Mouse (Mus musculus): ENCODE results near the gene Rap1b. TPM values are rescaled to one million over a fixed set of nuclear protein-coding genes. Genes with fewer than 3 reads are reported as not detected.

The Rap1b gene
- polyA plus RNA-seq, 1 experiment from 2014 or later = 100 TPM

DNA sequence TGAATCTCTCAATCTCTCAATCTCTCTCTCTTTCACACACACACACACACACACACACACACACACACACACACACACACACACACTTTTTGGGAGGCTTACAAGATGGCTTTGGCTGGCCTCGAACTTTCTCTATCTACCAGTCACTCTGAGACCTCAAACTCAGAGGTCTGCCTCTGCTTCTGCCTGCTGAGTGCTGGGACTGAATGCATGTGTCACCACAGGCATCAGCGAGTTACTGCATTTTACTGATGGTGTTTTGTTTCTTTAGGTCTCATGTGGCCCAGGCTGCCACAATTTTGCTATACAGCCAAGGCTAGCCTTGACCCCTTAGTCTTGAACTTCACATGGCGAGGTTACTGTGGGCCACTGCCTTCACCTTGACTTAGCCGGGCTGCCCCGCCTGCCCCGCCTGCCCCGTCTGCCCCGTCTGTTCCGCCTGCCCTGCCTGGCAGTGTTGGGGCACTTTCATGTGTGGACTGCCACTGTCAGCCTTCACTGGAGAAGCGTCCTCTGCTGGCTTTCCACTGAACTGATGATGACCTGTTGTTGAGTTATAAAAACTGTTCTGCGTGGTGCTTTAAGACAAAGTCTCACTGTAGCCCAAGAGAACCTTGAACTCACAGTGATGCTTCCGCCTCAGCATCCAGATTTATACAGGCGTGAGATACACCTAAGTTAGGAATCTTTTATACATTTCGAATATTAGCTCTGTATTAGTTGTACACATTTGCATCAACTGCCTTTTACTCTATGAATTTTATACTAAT, 63.2 kb downstream of the Rap1b start:
- no peaks in the 10 kb centered on the region for H3K9me3 ChIP-seq (replicated peaks)
- H3K9ac ChIP-seq = no peak overlapping the region
- H3K4me2 ChIP-seq = no peak overlapping the region
- peaks cover 94% of the 10 kb centered on the region for H3K36me3 ChIP-seq (replicated peaks)
- no peak overlapping the region for H3K27ac ChIP-seq (replicated peaks)
- H3K27me3 ChIP-seq = no peaks in the 10 kb centered on the region
- no peak for ATAC-seq (ENCODE audit: insufficient read depth)
- H3K4me1 ChIP-seq (replicated peaks) = no peaks in the 10 kb centered on the region
- H3K4me3 ChIP-seq (replicated peaks) = no peak overlapping the region
- WGBS (ENCODE audit: insufficient replicate concordance) = 85% methylated on average over 14 of the region's 14 CpGs

DNA sequence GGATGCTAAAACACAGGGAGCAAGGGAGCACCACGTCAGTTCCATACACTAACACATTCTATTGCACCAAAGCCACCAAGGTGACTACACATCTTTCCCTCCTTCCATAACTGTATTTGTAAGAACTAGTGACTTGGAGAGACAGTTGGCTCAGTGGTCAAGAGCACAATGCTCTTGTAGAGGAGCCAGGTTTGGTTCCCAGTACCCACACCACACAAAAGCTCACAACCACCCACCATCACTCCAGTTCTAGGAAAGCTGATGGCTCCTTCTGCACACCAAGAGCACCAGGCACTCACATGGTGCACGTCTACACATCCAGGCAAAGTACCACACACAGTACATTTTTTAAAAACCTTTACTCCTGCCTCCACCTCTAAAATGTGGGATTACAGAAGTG, 63.8 kb downstream of the Rap1b start:
- no peak overlapping the region for H3K27ac ChIP-seq (replicated peaks)
- no peaks in the 10 kb centered on the region for H3K27me3 ChIP-seq
- no peaks in the 10 kb centered on the region for H3K4me1 ChIP-seq (replicated peaks)
- 86% methylated on average over 2 of the region's 2 CpGs for WGBS (ENCODE audit: insufficient replicate concordance)
- no peak overlapping the region for H3K9ac ChIP-seq
- ATAC-seq (ENCODE audit: insufficient read depth) = no peak
- peaks cover 91% of the 10 kb centered on the region for H3K36me3 ChIP-seq (replicated peaks)
- no peaks in the 10 kb centered on the region for H3K9me3 ChIP-seq (replicated peaks)
- no peak overlapping the region for H3K4me3 ChIP-seq (replicated peaks)
- no peak overlapping the region for H3K4me2 ChIP-seq

DNA sequence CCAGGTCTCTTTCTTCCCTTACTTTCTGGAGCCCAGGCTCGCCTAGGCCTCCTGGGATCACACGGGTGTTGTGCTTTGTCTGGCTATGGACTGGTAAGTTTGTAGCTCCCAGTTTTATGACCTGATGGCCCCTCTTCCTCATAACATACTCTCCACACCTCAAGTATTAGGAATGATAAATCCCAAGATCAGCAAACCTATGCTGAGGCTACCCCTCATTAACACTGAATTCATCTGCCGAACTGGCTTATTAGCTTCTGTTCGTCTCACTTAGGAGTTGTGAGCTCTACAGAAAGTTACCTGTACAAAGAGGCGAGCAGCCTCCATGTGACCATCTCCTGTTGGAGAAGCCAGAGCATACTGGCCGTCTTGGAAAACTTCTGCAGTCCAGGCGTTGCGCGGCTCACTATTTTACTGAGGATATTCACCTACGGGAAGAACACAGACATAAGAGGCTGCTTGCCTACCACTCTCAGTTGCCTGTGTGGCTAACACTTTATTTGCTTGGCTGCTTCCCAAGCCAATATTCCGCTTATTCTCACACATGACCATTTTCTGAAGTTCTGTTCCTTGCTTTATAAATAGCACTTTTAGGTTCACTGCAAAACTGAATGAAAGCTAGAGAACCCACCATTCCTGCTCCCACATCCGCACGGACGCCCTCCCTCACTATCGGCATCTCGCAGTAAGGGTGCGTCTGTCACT, 64.7 kb downstream of the Rap1b start:
- WGBS (ENCODE audit: insufficient replicate concordance) = 86% methylated on average over 17 of the region's 17 CpGs
- Histone ChIP-seq H3K9ac (no peak overlapping the region), H3K4me2 (no peak overlapping the region), H3K4me3 (replicated peaks) (no peak overlapping the region), H3K27me3 (no peaks in the 10 kb centered on the region), H3K4me1 (replicated peaks) (no peaks in the 10 kb centered on the region), H3K27ac (replicated peaks) (no peak overlapping the region), H3K9me3 (replicated peaks) (no peaks in the 10 kb centered on the region), H3K36me3 (replicated peaks) (peaks cover 91% of the 10 kb centered on the region)
- ATAC-seq (ENCODE audit: insufficient read depth) = no peak

DNA sequence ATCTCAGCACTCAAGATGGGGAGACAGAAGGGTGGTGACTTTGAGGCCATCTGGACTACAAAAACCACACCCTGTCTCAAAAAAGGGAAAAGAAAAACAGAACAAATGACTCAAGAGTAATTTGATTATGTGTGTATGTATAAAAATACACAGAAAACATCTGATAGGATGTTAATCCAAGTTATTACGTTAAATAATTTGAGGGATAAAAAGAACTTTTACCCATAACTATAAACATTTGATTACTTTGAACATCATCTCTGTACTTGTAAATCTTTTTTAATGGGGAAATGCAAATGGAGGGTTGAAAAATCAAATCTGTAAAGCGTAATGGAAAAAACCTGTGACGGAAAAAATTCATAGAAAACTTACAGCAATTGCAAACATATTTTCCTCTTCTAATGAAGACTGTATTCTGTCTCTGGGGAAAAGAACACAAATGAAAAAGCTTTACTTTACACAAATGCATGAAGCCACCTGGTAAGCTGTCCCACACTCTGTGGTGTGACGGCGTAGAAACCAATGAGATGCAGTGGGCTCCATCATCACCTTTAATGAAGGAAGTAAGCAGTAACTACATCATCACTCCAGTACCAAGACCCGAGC, 65.4 kb downstream of the Rap1b start:
- no peak overlapping the region for H3K9ac ChIP-seq
- no peak overlapping the region for H3K27ac ChIP-seq (replicated peaks)
- ATAC-seq (ENCODE audit: insufficient read depth) = no peak
- no peaks in the 10 kb centered on the region for H3K27me3 ChIP-seq
- 87% methylated on average over 6 of the region's 6 CpGs for WGBS (ENCODE audit: insufficient replicate concordance)
- H3K4me1 ChIP-seq (replicated peaks) = no peaks in the 10 kb centered on the region
- no peak overlapping the region for H3K4me2 ChIP-seq
- H3K36me3 ChIP-seq (replicated peaks) = peaks cover 91% of the 10 kb centered on the region
- no peak overlapping the region for H3K4me3 ChIP-seq (replicated peaks)
- no peaks in the 10 kb centered on the region for H3K9me3 ChIP-seq (replicated peaks)

DNA sequence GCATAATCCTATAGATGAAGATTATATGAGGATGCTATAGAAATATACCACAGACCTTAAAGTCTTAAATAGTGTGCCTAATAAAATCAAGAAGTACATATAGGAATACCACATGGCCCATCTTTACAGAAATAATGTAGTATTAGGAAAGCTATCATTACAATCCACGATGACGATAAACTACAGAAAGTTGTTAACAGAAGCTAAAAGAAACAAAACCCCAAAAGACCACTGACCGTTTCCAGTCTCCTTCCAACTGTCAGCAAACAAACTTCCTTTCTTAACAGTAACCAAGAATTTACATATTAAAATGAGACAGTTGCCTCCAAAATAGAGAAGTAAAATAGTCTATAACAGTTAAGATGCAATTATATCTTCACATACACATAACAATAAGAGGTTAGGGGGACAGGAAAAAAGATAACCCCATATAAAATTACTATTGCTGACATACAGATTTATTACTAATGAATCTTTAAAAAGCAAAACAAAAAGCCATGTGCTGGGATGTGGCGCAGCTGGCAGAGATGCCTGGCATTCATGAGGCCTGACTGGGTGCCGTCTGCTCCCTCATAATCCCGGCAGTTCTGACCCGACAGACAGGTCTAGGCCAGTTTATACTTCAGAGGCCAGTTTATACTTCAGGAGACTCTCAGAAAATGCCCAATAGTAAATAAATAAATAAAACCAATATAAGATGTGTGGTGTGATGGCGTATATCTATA, 66.1 kb downstream of the Rap1b start:
- Histone ChIP-seq H3K27me3 (no peaks in the 10 kb centered on the region), H3K9ac (no peak overlapping the region), H3K36me3 (replicated peaks) (peaks cover 92% of the 10 kb centered on the region), H3K4me2 (no peak overlapping the region), H3K9me3 (replicated peaks) (no peaks in the 10 kb centered on the region), H3K4me1 (replicated peaks) (no peaks in the 10 kb centered on the region), H3K4me3 (replicated peaks) (no peak overlapping the region), H3K27ac (replicated peaks) (no peak overlapping the region)
- 85% methylated on average over 8 of the region's 8 CpGs for WGBS (ENCODE audit: insufficient replicate concordance)
- ATAC-seq (ENCODE audit: insufficient read depth) = no peak

DNA sequence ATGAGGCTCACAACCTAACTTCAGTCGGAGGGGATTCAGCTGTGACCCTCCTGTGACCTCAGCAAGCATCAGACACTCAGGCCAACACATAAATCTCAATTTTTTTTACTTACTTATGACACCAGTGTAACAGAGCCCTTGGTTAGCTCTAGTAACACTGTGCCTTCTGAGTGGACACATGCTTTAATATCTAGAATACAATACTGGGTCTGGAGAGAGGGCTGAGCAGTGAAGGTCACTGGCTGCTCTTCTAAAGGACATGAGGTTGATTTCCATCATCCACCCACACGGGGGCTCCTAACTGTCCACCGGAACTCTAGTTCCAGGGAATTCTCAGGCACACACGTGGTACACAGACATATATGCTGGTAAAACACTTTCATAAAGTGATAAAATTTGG, 66.9 kb downstream of the Rap1b start:
- Histone ChIP-seq H3K9me3 (replicated peaks) (no peaks in the 10 kb centered on the region), H3K36me3 (replicated peaks) (peaks cover 92% of the 10 kb centered on the region), H3K4me1 (replicated peaks) (no peaks in the 10 kb centered on the region), H3K4me3 (replicated peaks) (no peak overlapping the region), H3K4me2 (no peak overlapping the region), H3K27ac (replicated peaks) (no peak overlapping the region), H3K27me3 (no peaks in the 10 kb centered on the region), H3K9ac (no peak overlapping the region)
- WGBS (ENCODE audit: insufficient replicate concordance) = 81% methylated on average over 4 of the region's 4 CpGs
- no peak for ATAC-seq (ENCODE audit: insufficient read depth)

DNA sequence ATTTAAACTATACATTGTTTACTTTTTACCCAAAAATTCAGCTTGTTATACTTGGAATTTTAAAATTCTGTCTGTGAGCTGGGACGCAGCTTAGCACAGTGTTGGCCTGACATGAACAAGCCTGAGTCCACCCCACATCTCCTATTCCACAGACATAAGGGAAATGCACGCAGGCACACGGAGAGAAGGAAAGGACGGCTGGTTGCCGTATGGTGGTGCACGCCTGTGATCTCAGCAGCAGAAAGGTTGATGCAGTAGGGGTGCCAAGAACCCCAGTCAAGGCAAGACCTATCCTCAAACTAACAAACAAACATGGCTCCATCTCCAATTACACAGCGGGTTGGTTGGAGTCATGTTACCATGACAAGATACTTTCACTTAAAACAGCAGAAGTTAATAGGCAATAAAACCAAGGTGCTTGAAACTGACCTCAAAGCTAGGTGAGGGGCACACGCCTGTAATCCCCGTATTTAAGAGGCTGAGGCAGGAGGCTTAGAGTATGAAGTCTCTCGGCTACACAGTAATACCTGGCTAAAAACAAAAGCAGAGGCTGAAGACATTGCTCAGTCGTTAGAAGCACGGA, 67.4 kb downstream of the Rap1b start:
- no peak overlapping the region for H3K4me2 ChIP-seq
- no peak for ATAC-seq (ENCODE audit: insufficient read depth)
- no peaks in the 10 kb centered on the region for H3K9me3 ChIP-seq (replicated peaks)
- H3K27me3 ChIP-seq = no peaks in the 10 kb centered on the region
- H3K9ac ChIP-seq = no peak overlapping the region
- no peaks in the 10 kb centered on the region for H3K4me1 ChIP-seq (replicated peaks)
- H3K36me3 ChIP-seq (replicated peaks) = peaks cover 92% of the 10 kb centered on the region
- H3K27ac ChIP-seq (replicated peaks) = no peak overlapping the region
- 87% methylated on average over 12 of the region's 12 CpGs for WGBS (ENCODE audit: insufficient replicate concordance)
- H3K4me3 ChIP-seq (replicated peaks) = no peak overlapping the region

DNA sequence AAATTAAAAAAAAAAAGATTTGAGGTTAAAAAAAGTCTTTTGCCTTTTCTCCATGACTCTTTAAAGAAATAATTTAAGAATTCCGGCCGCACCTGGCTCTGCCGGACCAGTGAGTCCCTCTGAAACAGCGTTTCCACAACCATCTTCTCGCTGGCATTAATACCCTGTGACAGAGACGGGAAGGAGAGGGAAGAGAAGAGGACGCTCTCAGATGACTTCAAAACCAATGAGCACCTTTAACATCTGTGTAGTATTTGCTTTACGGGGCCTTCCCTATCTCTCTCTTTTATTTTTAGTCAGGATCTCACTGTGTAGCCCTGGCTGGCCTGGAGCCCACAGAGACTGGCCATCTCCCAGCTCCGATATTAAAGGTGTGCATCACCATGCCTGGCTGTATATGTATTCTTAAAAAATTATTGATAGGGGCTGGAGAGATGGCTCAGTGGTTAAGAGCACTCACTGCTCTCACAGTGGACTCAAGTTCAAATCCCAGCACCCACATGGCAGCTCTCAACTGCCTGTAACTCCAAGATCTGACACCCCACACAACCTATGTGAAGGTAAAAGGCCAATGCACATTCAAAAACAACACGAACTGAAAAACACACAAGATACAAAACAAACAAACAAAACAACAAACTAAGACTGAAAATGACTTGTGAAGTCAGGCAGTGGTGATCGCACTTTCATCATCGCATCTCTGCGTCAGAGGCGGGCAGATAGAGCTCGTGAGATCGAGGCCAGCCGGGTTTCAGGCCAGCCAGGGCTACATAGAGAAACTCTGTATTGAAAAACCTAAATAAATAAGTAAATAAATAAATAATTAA, 68.1 kb downstream of the Rap1b start:
- WGBS (ENCODE audit: insufficient replicate concordance) = 88% methylated on average over 17 of the region's 17 CpGs
- H3K9ac ChIP-seq = no peak overlapping the region
- no peaks in the 10 kb centered on the region for H3K9me3 ChIP-seq (replicated peaks)
- no peak overlapping the region for H3K4me3 ChIP-seq (replicated peaks)
- H3K27ac ChIP-seq (replicated peaks) = no peak overlapping the region
- peaks cover 92% of the 10 kb centered on the region for H3K36me3 ChIP-seq (replicated peaks)
- no peaks in the 10 kb centered on the region for H3K27me3 ChIP-seq
- H3K4me2 ChIP-seq = no peak overlapping the region
- H3K4me1 ChIP-seq (replicated peaks) = no peaks in the 10 kb centered on the region
- no peak for ATAC-seq (ENCODE audit: insufficient read depth)

DNA sequence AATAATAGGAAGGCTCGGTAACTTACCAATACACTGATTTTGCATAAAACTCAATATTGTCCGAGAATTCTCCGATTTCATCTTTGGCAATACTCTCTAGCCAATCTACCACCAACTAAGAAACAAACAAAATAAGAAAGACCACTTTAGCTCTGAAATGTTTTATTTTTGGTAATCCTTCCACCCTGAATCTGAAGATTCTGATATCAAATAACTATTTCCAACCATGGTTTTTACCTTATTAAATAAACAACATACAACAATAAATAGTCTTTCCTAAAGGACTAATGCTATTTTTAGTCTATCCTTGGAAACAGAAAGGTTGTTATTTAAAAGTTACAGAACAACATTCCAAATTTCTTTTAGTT, 68.7 kb downstream of the Rap1b start:
- no peak overlapping the region for H3K9ac ChIP-seq
- peaks cover 92% of the 10 kb centered on the region for H3K36me3 ChIP-seq (replicated peaks)
- no peaks in the 10 kb centered on the region for H3K27me3 ChIP-seq
- no peak overlapping the region for H3K4me2 ChIP-seq
- ATAC-seq (ENCODE audit: insufficient read depth) = no peak
- 83% methylated on average over 3 of the region's 3 CpGs for WGBS (ENCODE audit: insufficient replicate concordance)
- no peaks in the 10 kb centered on the region for H3K9me3 ChIP-seq (replicated peaks)
- H3K4me3 ChIP-seq (replicated peaks) = no peak overlapping the region
- H3K27ac ChIP-seq (replicated peaks) = no peak overlapping the region
- H3K4me1 ChIP-seq (replicated peaks) = no peaks in the 10 kb centered on the region

DNA sequence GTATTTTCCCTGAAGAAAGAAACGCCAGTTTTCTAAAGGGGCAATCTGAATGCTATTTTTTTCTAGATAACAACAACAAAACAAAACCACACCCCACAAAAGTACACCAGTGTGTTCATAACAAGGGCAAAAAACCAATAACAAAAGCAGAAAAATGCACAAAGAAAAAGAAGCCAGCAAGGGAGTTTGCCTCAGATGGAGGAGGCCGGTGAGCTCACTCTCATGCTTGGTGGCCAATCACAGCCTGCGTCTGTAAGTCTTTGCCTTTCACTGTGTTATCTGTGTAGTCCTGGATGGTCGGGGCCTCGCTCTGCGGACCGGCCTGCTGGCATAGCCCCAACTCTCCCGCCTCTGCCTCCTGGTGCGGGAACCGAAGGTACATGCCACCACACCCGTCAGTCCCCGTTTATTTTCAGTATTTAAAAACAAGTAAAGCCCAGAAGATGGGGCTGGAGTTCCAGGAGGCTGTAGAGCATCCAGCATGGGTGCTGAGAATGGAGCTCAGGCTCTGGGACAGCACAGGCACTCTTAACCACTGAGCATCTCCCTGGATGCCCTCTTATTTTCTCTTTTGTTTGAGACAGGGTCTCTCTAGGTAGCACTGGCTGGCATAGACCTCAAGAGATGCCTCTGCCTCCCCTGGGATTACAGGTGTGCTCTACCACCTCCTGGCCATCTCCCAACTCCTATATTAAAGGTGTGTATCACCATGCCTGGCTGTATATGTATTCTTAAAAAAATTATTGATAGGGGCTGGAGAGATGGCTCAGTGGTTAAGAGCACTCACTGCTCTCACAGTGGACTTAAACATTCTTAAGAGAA, 69.3 kb downstream of the Rap1b start:
- WGBS (ENCODE audit: insufficient replicate concordance) = 62% methylated on average over 12 of the region's 12 CpGs
- Histone ChIP-seq H3K36me3 (replicated peaks) (peaks cover 90% of the 10 kb centered on the region), H3K27ac (replicated peaks) (no peak overlapping the region), H3K9ac (no peak overlapping the region), H3K27me3 (no peaks in the 10 kb centered on the region), H3K4me1 (replicated peaks) (no peaks in the 10 kb centered on the region), H3K4me2 (no peak overlapping the region), H3K4me3 (replicated peaks) (no peak overlapping the region), H3K9me3 (replicated peaks) (no peaks in the 10 kb centered on the region)
- no peak for ATAC-seq (ENCODE audit: insufficient read depth)
